Mouse (Mus musculus) intestine, postnatal 0 days (tissue): ENCODE measurements around the gene Mtfr2. TPM values are rescaled to one million over a fixed set of nuclear protein-coding genes. Genes with fewer than 3 reads are reported as not detected.
A peak's percentile ranks its signal among the peaks of the same experiment; 100 is the strongest.

Source experiments
- ATAC-seq: fragments of 200-750 bp; cut with Nextera tagmentation; 2 replicates; pipeline ENCODE4 v1.8.0; 2017; ENCODE audit warnings: mild to moderate bottlenecking, moderate TSS enrichment, moderate library complexity
- H3K27ac ChIP-seq: fragments of 300-500 bp; sonication (generic); 2 replicates; pipeline ENCODE4 v1.5.1; 2014; ENCODE audit warnings: mild to moderate bottlenecking, low read depth, low read length, moderate library complexity
- H3K27me3 ChIP-seq: fragments of 300-500 bp; sonication (generic); replicated peaks from 2 replicates; pipeline ENCODE4 v1.6.1; 2014; ENCODE audit warnings: low read length, mixed read lengths; ENCODE audit not compliant: control insufficient read depth, insufficient read depth
- H3K36me3 ChIP-seq: fragments of 300-500 bp; sonication (generic); 2 replicates; pipeline ENCODE4 v1.6.1; 2014; ENCODE audit warnings: mild to moderate bottlenecking, moderate library complexity; ENCODE audit not compliant: control insufficient read depth, insufficient read depth
- H3K4me1 ChIP-seq: fragments of 300-500 bp; sonication (generic); replicated peaks from 2 replicates; pipeline ENCODE4 v1.6.1; 2014; ENCODE audit warnings: antibody characterized with exemption, low read length, mixed read lengths; ENCODE audit not compliant: control insufficient read depth, insufficient read depth
- H3K4me2 ChIP-seq: fragments of 300-500 bp; sonication (generic); replicated peaks from 2 replicates; pipeline ENCODE4 v1.6.1; 2014; ENCODE audit warnings: low read depth, mild to moderate bottlenecking, moderate library complexity
- H3K4me3 ChIP-seq: fragments of 300-500 bp; sonication (generic); 2 replicates; pipeline ENCODE4 v1.5.1; 2014; ENCODE audit warnings: low read depth, low read length
- H3K9ac ChIP-seq: fragments of 300-500 bp; sonication (generic); 2 replicates; pipeline ENCODE4 v1.6.1; 2014; ENCODE audit warnings: mild to moderate bottlenecking, low read depth, low read length
- H3K9me3 ChIP-seq: fragments of 300-500 bp; sonication (generic); 2 replicates; pipeline ENCODE4 v1.6.1; 2016; ENCODE audit warnings: mixed run types; ENCODE audit not compliant: control insufficient read depth
- CTCF ChIP-seq: sonication (generic); IDR thresholded peaks from 2 replicates; pipeline ENCODE4 v1.5.1; 2016; ENCODE audit warnings: low read depth, mild to moderate bottlenecking, control low read depth, antibody characterized with exemption, moderate library complexity
- WGBS: fragments of 180-500 bp; shearing (Covaris S2); extraction: QIAGEN DNeasy Blood & Tissue Kit; methylation state at CpG from one replicate; pipeline ENCODE4 v1.1.7; 2014; 5-methylcytosine and 5-hydroxymethylcytosine counted together
- polyA plus RNA-seq: library from polyadenylated mRNA; unstranded; fragments of >200 nt; fragmentation: Nextera tagmentation; extraction: Ambion mirVana; gene quantifications from 2 replicates; pipeline ENCODE4 v1.2.1, GENCODE M21; 2015

Mtfr2 gene
- polyA plus RNA-seq = 0.44 and 0.59 TPM in 2 replicates

GRCm38 (mm10) chr10:20347285-20348214 lies at the start of gene Mtfr2:
Mtfr2 (plus strand) TSS chr10:20347770.
- Histone ChIP-seq H3K27me3 (no peaks in the 10 kb centered on the region), H3K4me2 (peak within 1 kb of the TSS; percentile 86), H3K36me3 (peaks cover 26% of the 10 kb centered on the region), H3K4me1 (no peaks in the 10 kb centered on the region), H3K27ac (no peak within 1 kb of the TSS), H3K9me3 (no peaks in the 10 kb centered on the region), H3K4me3 (peak within 1 kb of the TSS; percentile 80), H3K9ac (peak within 1 kb of the TSS; percentile 13; the same call in 1 of the 2 replicates)
- peak; percentile 93 for ATAC-seq
- TF ChIP-seq CTCF = no peak
- 1% methylated on average over 57 of the region's 58 CpGs for WGBS

GRCm38 (mm10) chr10:20298152-20298920 lies 49.2 kb upstream of the Mtfr2 start:
- no peak overlapping the region for H3K4me3 ChIP-seq
- WGBS = 64% methylated on average over 3 of the region's 3 CpGs
- no peak for ATAC-seq
- H3K4me2 ChIP-seq = no peak overlapping the region
- H3K4me1 ChIP-seq = no peaks in the 10 kb centered on the region
- H3K9ac ChIP-seq = no peak overlapping the region
- H3K27me3 ChIP-seq = no peaks in the 10 kb centered on the region
- H3K9me3 ChIP-seq = no peaks in the 10 kb centered on the region
- H3K27ac ChIP-seq = no peak overlapping the region
- H3K36me3 ChIP-seq = no peaks in the 10 kb centered on the region
- TF ChIP-seq CTCF = no peak

GRCm38 (mm10) chr10:20299114-20299513 lies 48.5 kb upstream of the Mtfr2 start:
- 77% methylated on average over 5 of the region's 5 CpGs for WGBS
- no peak for TF ChIP-seq CTCF
- Histone ChIP-seq H3K4me1 (no peaks in the 10 kb centered on the region), H3K9me3 (no peaks in the 10 kb centered on the region), H3K4me3 (no peak overlapping the region), H3K27me3 (no peaks in the 10 kb centered on the region), H3K27ac (no peak overlapping the region), H3K9ac (no peak overlapping the region), H3K4me2 (no peak overlapping the region), H3K36me3 (no peaks in the 10 kb centered on the region)
- no peak for ATAC-seq

- Histone ChIP-seq H3K27ac (peak overlapping the region; percentile 98), H3K36me3 (no peaks in the 10 kb centered on the region), H3K27me3 (no peaks in the 10 kb centered on the region), H3K9ac (peak overlapping the region; percentile 98), H3K4me2 (peak overlapping the region; percentile 66), H3K4me3 (peak overlapping the region; percentile 95), H3K4me1 (peaks cover 10% of the 10 kb centered on the region; the same call in 1 of the 2 replicates), H3K9me3 (no peaks in the 10 kb centered on the region)
- no peak for TF ChIP-seq CTCF
- WGBS = 23% methylated on average over 11 of the region's 11 CpGs
- no peak for ATAC-seq
Measured at GRCm38 (mm10) chr10:20310969-20311769, 36.4 kb upstream of the Mtfr2 start.

- Histone ChIP-seq H3K9ac (peak within 1 kb of the TSS; percentile 98), H3K9me3 (no peaks in the 10 kb centered on the region), H3K4me1 (peaks cover 10% of the 10 kb centered on the region; the same call in 1 of the 2 replicates), H3K4me2 (peak within 1 kb of the TSS; percentile 74), H3K4me3 (peak within 1 kb of the TSS; percentile 95), H3K36me3 (no peaks in the 10 kb centered on the region), H3K27ac (peak within 1 kb of the TSS; percentile 98), H3K27me3 (no peaks in the 10 kb centered on the region)
- no peak for TF ChIP-seq CTCF
- peak; percentile 98 for ATAC-seq
- WGBS = under 1% methylated on average over 84 of the region's 84 CpGs
Measured at GRCm38 (mm10) chr10:20311918-20312735, 35.4 kb upstream of the Mtfr2 start, which contains the start of gene Bclaf1. Bclaf1 (plus strand) TSS chr10:20312469.
